Comparison of ENCODE assay signal across 8 mouse cellular contexts in the genomic region with DNA sequence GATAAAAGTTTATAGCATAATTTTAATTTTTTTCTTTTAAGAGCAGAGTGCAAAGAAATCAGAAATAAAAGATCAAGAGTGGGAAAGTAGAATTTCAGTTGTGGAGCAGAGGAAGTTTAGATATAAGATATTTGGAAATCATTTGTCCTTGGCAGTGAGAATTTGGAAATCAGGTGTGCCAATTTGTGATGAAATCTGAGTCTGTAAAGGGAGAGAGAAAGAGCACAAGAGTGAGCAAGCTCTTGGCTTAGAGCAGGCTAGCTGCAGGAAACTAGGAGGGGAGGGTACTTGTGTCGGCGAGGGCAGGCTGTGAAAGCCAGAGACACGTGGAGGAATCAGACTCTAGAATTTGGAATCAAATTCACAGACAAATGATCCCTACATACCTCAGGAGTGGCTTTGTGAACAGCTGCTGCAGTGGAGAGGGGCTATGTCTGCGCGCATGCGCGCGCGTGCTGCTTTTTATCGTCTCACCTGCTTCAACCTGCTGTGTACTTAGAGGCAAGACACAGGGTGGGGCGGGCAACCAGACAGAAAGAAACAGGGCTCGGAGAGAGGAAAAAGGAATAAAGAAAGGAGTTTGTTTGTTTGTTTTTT. TPM values are rescaled to one million over a fixed set of nuclear protein-coding genes. Genes with fewer than 3 reads are reported as not detected.
DNase-seq lines count a peak whose midpoint lies in the region; ATAC-seq and TF ChIP-seq lines count a peak whose summit lies in the region.

No protein-coding gene starts in this region.

- H3K27me3 ChIP-seq in neural tube, embryonic 12.5 days (replicated peaks): no peaks in the 10 kb centered on the region
- H3K27me3 ChIP-seq in embryonic facial prominence, embryonic 15.5 days: no peaks in the 10 kb centered on the region
- no peaks in the 10 kb centered on the region for H3K27me3 ChIP-seq in myocyte (ENCODE audit: control insufficient read depth, insufficient read depth, insufficient read length)

- H3K4me1 ChIP-seq in neural tube, embryonic 12.5 days: peaks cover 5% of the 10 kb centered on the region; the same call in 1 of the 2 replicates
- H3K4me1 ChIP-seq in embryonic facial prominence, embryonic 15.5 days: peaks cover 14% of the 10 kb centered on the region

- 62% methylated on average over 12 of the region's 12 CpGs for WGBS in neural tube, embryonic 12.5 days
- 29% methylated on average over 12 of the region's 12 CpGs for WGBS in embryonic facial prominence, embryonic 15.5 days

- H3K36me3 ChIP-seq in neural tube, embryonic 12.5 days: no peaks in the 10 kb centered on the region
- no peaks in the 10 kb centered on the region for H3K36me3 ChIP-seq in embryonic facial prominence, embryonic 15.5 days
- no peaks in the 10 kb centered on the region for H3K36me3 ChIP-seq in myocyte (ENCODE audit: control insufficient read depth, insufficient read depth)

- TF ChIP-seq POLR2A in myocyte (IDR thresholded peaks at IDR 0.05; ENCODE audit: insufficient read length, low read depth): no peak

- H3K9ac ChIP-seq in neural tube, embryonic 12.5 days: 0 out of 2 replicates have a peak overlapping the region, but pooled peaks have one; percentile 38
- no peak overlapping the region for H3K9ac ChIP-seq in embryonic facial prominence, embryonic 15.5 days

- H3K79me2 ChIP-seq in myocyte (ENCODE audit: control insufficient read depth, insufficient read depth): no peaks in the 10 kb centered on the region

- H3K4me2 ChIP-seq in neural tube, embryonic 12.5 days (replicated peaks): peak overlapping the region; percentile 18; the same call in 1 of the 2 replicates
- peak overlapping the region; percentile 36 for H3K4me2 ChIP-seq in embryonic facial prominence, embryonic 15.5 days (replicated peaks)
- H3K4me2 ChIP-seq in myocyte (ENCODE audit: low read depth): peak overlapping the region; percentile 48

- no peaks in the 10 kb centered on the region for H3K9me3 ChIP-seq in neural tube, embryonic 12.5 days
- H3K9me3 ChIP-seq in embryonic facial prominence, embryonic 15.5 days (replicated peaks): no peaks in the 10 kb centered on the region

- H3ac ChIP-seq in myocyte (ENCODE audit: control insufficient read depth, insufficient read length): no peak overlapping the region

- ATAC-seq in neural tube, embryonic 12.5 days (ENCODE audit: low FRiP score, low read depth): no peak
- ATAC-seq in embryonic facial prominence, embryonic 15.5 days (ENCODE audit: insufficient number of reproducible peaks, low FRiP score, low TSS enrichment, low read depth): peak; percentile 45; the same call in 1 of the 2 replicates

- no peak overlapping the region for H3K27ac ChIP-seq in neural tube, embryonic 12.5 days
- peak overlapping the region; percentile 48; the same call in 1 of the 2 replicates for H3K27ac ChIP-seq in embryonic facial prominence, embryonic 15.5 days (replicated peaks)

- no peak overlapping the region for H3K4me3 ChIP-seq in neural tube, embryonic 12.5 days
- H3K4me3 ChIP-seq in embryonic facial prominence, embryonic 15.5 days (replicated peaks): peak overlapping the region; percentile 10; the same call in 1 of the 2 replicates
- H3K4me3 ChIP-seq in myocyte: no peak overlapping the region

- DNase-seq in neural tube, embryonic 10.5 days (ENCODE audit: extremely low spot score, low spot score): no peak
- peak; percentile 42 for DNase-seq in kidney, adult 9 months
- DNase-seq in spleen, postnatal 36 days (ENCODE audit: low spot score in 2 of 2): no peak
- no peak for DNase-seq in adrenal gland, postnatal 14 days
- DNase-seq in heart, adult 9 months (ENCODE audit: low spot score in 2 of 2): no peak

TF ChIP-seq in myocyte, 11 proteins besides CTCF, POLR2A, EP300 and RAD21:
- TF ChIP-seq CEBPB (IDR thresholded peaks at IDR 0.05; ENCODE audit: insufficient read depth, poor library complexity, severe bottlenecking): no peak
- TF ChIP-seq MYOD1 (IDR thresholded peaks at IDR 0.05; ENCODE audit: control insufficient read depth in 1 of 3, insufficient read length in 2 of 3, low read depth in 2 of 3): peak in 2 of 3 experiments; percentile 18 to 49
- peak in 1 of 3 experiments; percentile 68 for TF ChIP-seq MYOG (IDR thresholded peaks at IDR 0.05; ENCODE audit: control insufficient read depth in 1 of 3, insufficient read depth in 1 of 3, insufficient read length in 2 of 3, low read depth in 2 of 3)
- TF ChIP-seq MAX (IDR thresholded peaks at IDR 0.05; ENCODE audit: low read depth): no peak
- no peak for TF ChIP-seq TCF12 (IDR thresholded peaks at IDR 0.05; ENCODE audit: insufficient read depth, poor library complexity, severe bottlenecking)
TF ChIP-seq in myocyte: peak in this region for 2.

RNA-seq across cellular contexts. Expression of a gene that starts 8.3 kb away (rescaled TPM):
- polyA plus RNA-seq in neural tube, embryonic 12.5 days (2016; fragmentation: Nextera tagmentation; extraction: Ambion mirVana): 103 and 133 TPM in 2 replicates
- polyA plus RNA-seq in embryonic facial prominence, embryonic 15.5 days (2015; fragmentation: Nextera tagmentation; extraction: Ambion mirVana): 404 and 406 TPM in 2 replicates
- 1.1 TPM for polyA plus RNA-seq in myocyte (2012; fragmentation: generic; extraction: Trizol)
- 23.5 and 34.4 TPM in 2 replicates for total RNA-seq in adrenal gland, postnatal 14 days (2021)

RNA-seq across cellular contexts. Expression of a gene that starts 17.3 kb away (rescaled TPM):
- 93.7 and 95.6 TPM in 2 replicates for polyA plus RNA-seq in neural tube, embryonic 12.5 days (2016; fragmentation: Nextera tagmentation; extraction: Ambion mirVana)
- polyA plus RNA-seq in embryonic facial prominence, embryonic 15.5 days (2015; fragmentation: Nextera tagmentation; extraction: Ambion mirVana): 61.9 and 62.9 TPM in 2 replicates
- polyA plus RNA-seq in myocyte (2012; fragmentation: generic; extraction: Trizol): 16.5 TPM
- total RNA-seq in adrenal gland, postnatal 14 days (2021): 16.7 and 20.0 TPM in 2 replicates

RNA-seq across cellular contexts. Expression of a gene that starts 23.0 kb away (rescaled TPM):
- polyA plus RNA-seq in neural tube, embryonic 12.5 days (2016; fragmentation: Nextera tagmentation; extraction: Ambion mirVana): 8.9 and 9.2 TPM in 2 replicates
- 1.4 and 2.1 TPM in 2 replicates for polyA plus RNA-seq in embryonic facial prominence, embryonic 15.5 days (2015; fragmentation: Nextera tagmentation; extraction: Ambion mirVana)
- not detected for polyA plus RNA-seq in myocyte (2012; fragmentation: generic; extraction: Trizol)
- 1.2 and 2.1 TPM in 2 replicates for total RNA-seq in adrenal gland, postnatal 14 days (2021)

RNA-seq across cellular contexts. Expression of a gene that starts 28.1 kb away (rescaled TPM):
- polyA plus RNA-seq in neural tube, embryonic 12.5 days (2016; fragmentation: Nextera tagmentation; extraction: Ambion mirVana): 31.0 and 31.1 TPM in 2 replicates
- 37.3 and 43.7 TPM in 2 replicates for polyA plus RNA-seq in embryonic facial prominence, embryonic 15.5 days (2015; fragmentation: Nextera tagmentation; extraction: Ambion mirVana)
- polyA plus RNA-seq in myocyte (2012; fragmentation: generic; extraction: Trizol): 38.6 TPM
- 15.3 and 16.0 TPM in 2 replicates for total RNA-seq in adrenal gland, postnatal 14 days (2021)

Comparison
In these comparisons a context has a peak if more than half of its experiments do, and no peak if none do; other contexts are left out.
1. RNA of a gene that starts 8.3 kb away (polyA plus RNA-seq): 404 to 406 TPM in embryonic facial prominence, embryonic 15.5 days and 103 to 133 TPM in neural tube, embryonic 12.5 days; 1.1 TPM in myocyte (single experiment); every median in the first group is over 10 times any median in the second.
2. Peak in every context shown above with its lines, with median percentiles within 50 percentile points of each other: H3K4me2 ChIP-seq.